Mouse (Mus musculus): ENCODE measurements around the gene Ncs1. TPM values are rescaled to one million over a fixed set of nuclear protein-coding genes. Genes with fewer than 3 reads are reported as not detected.
A peak's percentile ranks its signal among the peaks of the same experiment; 100 is the strongest.

The Ncs1 gene
- polyA plus RNA-seq, 1 experiment from 2014 or later: 183 TPM

GRCm38 (mm10) chr2:31308257-31308656, 62.6 kb downstream of the Ncs1 start:
- Histone ChIP-seq H3K9me3 (no peaks in the 10 kb centered on the region), H3K4me2 (no peak overlapping the region), H3K27me3 (replicated peaks) (peaks cover 17% of the 10 kb centered on the region), H3K4me1 (no peaks in the 10 kb centered on the region), H3K9ac (no peak overlapping the region), H3K4me3 (no peak overlapping the region), H3K36me3 (replicated peaks) (no peaks in the 10 kb centered on the region), H3K27ac (no peak overlapping the region)
- WGBS: 67% methylated on average over 4 of the region's 4 CpGs
- no peak for ATAC-seq (replicated peaks)

GRCm38 (mm10) chr2:31309549-31309948, 63.9 kb downstream of the Ncs1 start:
- WGBS: 73% methylated on average over 15 of the region's 15 CpGs
- H3K27ac ChIP-seq: no peak overlapping the region

GRCm38 (mm10) chr2:31314007-31314465, 68.4 kb downstream of the Ncs1 start, which contains the start of gene Hmcn2:
TSS of gene Hmcn2 (plus strand) at chr2:31314415.
- H3K4me3 ChIP-seq: peak within 1 kb of the TSS; percentile 24
- peaks cover 8% of the 10 kb centered on the region for H3K4me1 ChIP-seq
- H3K27me3 ChIP-seq (replicated peaks): peaks cover 50% of the 10 kb centered on the region
- 2% methylated on average over 33 of the region's 33 CpGs for WGBS
- H3K36me3 ChIP-seq (replicated peaks): no peaks in the 10 kb centered on the region
- H3K9me3 ChIP-seq: no peaks in the 10 kb centered on the region
- H3K9ac ChIP-seq: no peak within 1 kb of the TSS
- no peak for ATAC-seq (replicated peaks)
- H3K27ac ChIP-seq: no peak within 1 kb of the TSS
- H3K4me2 ChIP-seq: peak within 1 kb of the TSS; percentile 40

More at GRCm38 (mm10) chr2:31309549-31309948, 63.9 kb downstream of the Ncs1 start:
- no peak for ATAC-seq (replicated peaks)
- no peak overlapping the region for H3K4me3 ChIP-seq
- H3K27me3 ChIP-seq (replicated peaks): peaks cover 29% of the 10 kb centered on the region
- peaks cover 8% of the 10 kb centered on the region for H3K4me1 ChIP-seq
- H3K9ac ChIP-seq: no peak overlapping the region
- H3K4me2 ChIP-seq: no peak overlapping the region
- H3K9me3 ChIP-seq: no peaks in the 10 kb centered on the region
- no peaks in the 10 kb centered on the region for H3K36me3 ChIP-seq (replicated peaks)

- Histone ChIP-seq H3K4me2 (no peak overlapping the region), H3K4me1 (peaks cover 8% of the 10 kb centered on the region), H3K9ac (no peak overlapping the region), H3K27me3 (replicated peaks) (peaks cover 34% of the 10 kb centered on the region), H3K27ac (no peak overlapping the region), H3K9me3 (no peaks in the 10 kb centered on the region), H3K4me3 (no peak overlapping the region), H3K36me3 (replicated peaks) (no peaks in the 10 kb centered on the region)
- WGBS: 15% methylated on average over 2 of the region's 2 CpGs
- ATAC-seq (replicated peaks): no peak
These were observed 72.5 kb downstream of the Ncs1 start for GRCm38 (mm10) chr2:31318162-31318561.

GRCm38 (mm10) chr2:31319200-31319599, 73.6 kb downstream of the Ncs1 start:
- H3K36me3 ChIP-seq (replicated peaks): no peaks in the 10 kb centered on the region
- WGBS: 58% methylated on average over 2 of the region's 2 CpGs
- no peak overlapping the region for H3K9ac ChIP-seq
- no peak overlapping the region for H3K4me3 ChIP-seq
- peaks cover 24% of the 10 kb centered on the region for H3K27me3 ChIP-seq (replicated peaks)
- no peak for ATAC-seq (replicated peaks)
- peaks cover 4% of the 10 kb centered on the region for H3K4me1 ChIP-seq
- no peak overlapping the region for H3K27ac ChIP-seq
- H3K9me3 ChIP-seq: no peaks in the 10 kb centered on the region
- H3K4me2 ChIP-seq: no peak overlapping the region

- H3K4me3 ChIP-seq: no peak overlapping the region
- H3K4me1 ChIP-seq: no peaks in the 10 kb centered on the region
- H3K9me3 ChIP-seq: no peaks in the 10 kb centered on the region
- WGBS: 25% methylated on average over 10 of the region's 10 CpGs
- H3K9ac ChIP-seq: no peak overlapping the region
- no peaks in the 10 kb centered on the region for H3K27me3 ChIP-seq (replicated peaks)
- ATAC-seq (replicated peaks): no peak
- no peak overlapping the region for H3K27ac ChIP-seq
- no peak overlapping the region for H3K4me2 ChIP-seq
- H3K36me3 ChIP-seq (replicated peaks): no peaks in the 10 kb centered on the region
These were observed 81.6 kb downstream of the Ncs1 start for GRCm38 (mm10) chr2:31327186-31327585.

GRCm38 (mm10) chr2:31337706-31338330, 92.2 kb downstream of the Ncs1 start:
- no peak for ATAC-seq (replicated peaks)
- Histone ChIP-seq H3K36me3 (replicated peaks) (no peaks in the 10 kb centered on the region), H3K27ac (no peak overlapping the region), H3K9ac (no peak overlapping the region), H3K4me3 (no peak overlapping the region), H3K4me1 (no peaks in the 10 kb centered on the region), H3K4me2 (no peak overlapping the region), H3K9me3 (no peaks in the 10 kb centered on the region), H3K27me3 (replicated peaks) (no peaks in the 10 kb centered on the region)
- WGBS: 60% methylated on average over 12 of the region's 12 CpGs

- H3K27me3 ChIP-seq (replicated peaks): no peaks in the 10 kb centered on the region
- WGBS: 82% methylated on average over 9 of the region's 9 CpGs
- H3K4me2 ChIP-seq: no peak overlapping the region
- H3K9me3 ChIP-seq: no peaks in the 10 kb centered on the region
- ATAC-seq (replicated peaks): no peak
- H3K4me1 ChIP-seq: no peaks in the 10 kb centered on the region
- no peaks in the 10 kb centered on the region for H3K36me3 ChIP-seq (replicated peaks)
- no peak overlapping the region for H3K9ac ChIP-seq
- H3K4me3 ChIP-seq: no peak overlapping the region
- no peak overlapping the region for H3K27ac ChIP-seq
These were observed 94.2 kb downstream of the Ncs1 start for GRCm38 (mm10) chr2:31339826-31340225.

GRCm38 (mm10) chr2:31341726-31342535, 96.3 kb downstream of the Ncs1 start:
- ATAC-seq (replicated peaks): no peak
- Histone ChIP-seq H3K4me2 (no peak overlapping the region), H3K36me3 (replicated peaks) (no peaks in the 10 kb centered on the region), H3K4me3 (no peak overlapping the region), H3K9me3 (no peaks in the 10 kb centered on the region), H3K9ac (no peak overlapping the region), H3K27ac (no peak overlapping the region), H3K27me3 (replicated peaks) (no peaks in the 10 kb centered on the region), H3K4me1 (no peaks in the 10 kb centered on the region)
- 81% methylated on average over 8 of the region's 8 CpGs for WGBS

Other genes with a start within 250 kb of the Ncs1 start
- gene Fnbp1, start 103.8 kb upstream of the Ncs1 start, polyA plus RNA-seq (2015; fragmentation: Nextera tagmentation; extraction: Ambion mirVana): 29.6 and 29.7 TPM in 2 replicates
- 39.6 and 41.0 TPM in 2 replicates for gene Gpr107, start 93.5 kb upstream of the Ncs1 start, polyA plus RNA-seq (2015; fragmentation: Nextera tagmentation; extraction: Ambion mirVana)
- gene Hmcn2, start 68.6 kb downstream of the Ncs1 start, polyA plus RNA-seq (2015; fragmentation: Nextera tagmentation; extraction: Ambion mirVana): 0.18 and 0.32 TPM in 2 replicates
- 7.6 and 9.4 TPM in 2 replicates for gene Ass1, start 224.4 kb downstream of the Ncs1 start, polyA plus RNA-seq (2015; fragmentation: Nextera tagmentation; extraction: Ambion mirVana)